Mouse (Mus musculus) duodenum, adult 2 months (tissue): ENCODE measurements around the gene Lonrf3. TPM values are rescaled to one million over a fixed set of nuclear protein-coding genes. Genes with fewer than 3 reads are reported as not detected.

ENCODE experiments used
- polyA plus RNA-seq: library from polyadenylated mRNA; depleted of rRNA; stranded (reverse); fragments of >200 nt; gene quantifications from 2 replicates; pipeline ENCODE4 v1.2.3, GENCODE M21; 2012; ENCODE audit warnings: low replicate concordance; rRNA removed

Lonrf3 gene
- 0.34 and 2.8 TPM in 2 replicates for polyA plus RNA-seq

GRCm38 (mm10) chrX:36328271-36329039 lies at the start of gene Lonrf3:
Gene Lonrf3 (plus strand): TSS chrX:36328353.

GRCm38 (mm10) chrX:36400980-36401379 lies 72.8 kb downstream of the Lonrf3 start, which contains the start of gene Gm6268:
Gene Gm6268 (plus strand): TSS chrX:36401280.

Other genes with a start within 250 kb of the Lonrf3 start
- 4.3 and 4.7 TPM in 2 replicates for gene Il13ra1, start 216.2 kb upstream of the Lonrf3 start, polyA plus RNA-seq
- 0.17 and 0.21 TPM in 2 replicates for gene Zcchc12, start 132.4 kb upstream of the Lonrf3 start, polyA plus RNA-seq
- not detected in 2 replicates for gene Gm6268, start 72.9 kb downstream of the Lonrf3 start, polyA plus RNA-seq
- not detected in 2 replicates for gene Gm14569, start 163.5 kb downstream of the Lonrf3 start, polyA plus RNA-seq